Mouse (Mus musculus): ENCODE measurements around the gene Lrrc31.

DNA sequence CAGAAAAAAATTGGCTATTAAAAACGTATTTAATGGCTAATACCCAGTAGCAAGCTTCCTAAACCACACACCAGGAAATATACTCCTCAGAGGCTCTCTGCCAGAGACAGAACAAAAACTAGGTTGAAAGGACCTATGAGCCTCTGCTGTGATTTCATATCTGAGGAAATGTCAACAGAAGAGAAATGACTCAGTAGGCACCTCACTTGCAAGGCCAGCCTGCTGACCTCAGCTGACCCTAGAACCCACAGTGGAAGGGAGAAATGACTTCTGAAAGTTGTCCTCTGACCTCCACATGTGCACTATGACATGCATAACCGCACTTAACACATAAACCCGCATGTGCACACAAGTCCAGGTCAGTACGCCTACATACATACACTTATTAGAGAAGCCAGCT, 27.6 kb upstream of the Lrrc31 start:
- TF ChIP-seq EP300 (IDR thresholded peaks at IDR 0.05; ENCODE audit: low read depth) (no peak), CTCF (IDR thresholded peaks at IDR 0.05; ENCODE audit: low read depth) (no peak)
